Mouse (Mus musculus) hindbrain, embryonic 11.5 days (tissue): ENCODE results near the gene Resf1. TPM values are rescaled to one million over a fixed set of nuclear protein-coding genes. Genes with fewer than 3 reads are reported as not detected.
A peak's percentile ranks its signal among the peaks of the same experiment; 100 is the strongest.

Experiments used
- ATAC-seq: fragments of 200-750 bp; cut with Nextera tagmentation; 2 replicates; pipeline ENCODE4 v1.8.0; 2017; ENCODE audit warnings: mild to moderate bottlenecking, moderate TSS enrichment, moderate library complexity; ENCODE audit not compliant: low FRiP score
- DNase-seq: peaks from one replicate; pipeline ENCODE4 v3.0.0-alpha.2; 2015; ENCODE audit warnings: low spot score
- H3K27ac ChIP-seq: fragments of 300-500 bp; sonication (generic); 2 replicates; pipeline ENCODE4 v1.5.1; 2014; ENCODE audit warnings: mild to moderate bottlenecking, low read depth, low read length
- H3K27me3 ChIP-seq: fragments of 300-500 bp; sonication (generic); 2 replicates; pipeline ENCODE4 v1.6.1; 2014; ENCODE audit warnings: mild to moderate bottlenecking, low read length, moderate library complexity, mixed read lengths; ENCODE audit not compliant: control insufficient read depth, insufficient read depth
- H3K36me3 ChIP-seq: fragments of 300-500 bp; sonication (generic); 2 replicates; pipeline ENCODE4 v1.6.1; 2014; ENCODE audit warnings: mild to moderate bottlenecking, low read length, moderate library complexity, mixed read lengths; ENCODE audit not compliant: control insufficient read depth, insufficient read depth
- H3K4me1 ChIP-seq: fragments of 300-500 bp; sonication (generic); replicated peaks from 2 replicates; pipeline ENCODE4 v1.6.1; 2014; ENCODE audit warnings: low read length, mixed read lengths; ENCODE audit not compliant: control insufficient read depth, insufficient read depth
- H3K4me2 ChIP-seq: fragments of 300-500 bp; sonication (generic); replicated peaks from 2 replicates; pipeline ENCODE4 v1.6.1; 2014; ENCODE audit warnings: mild to moderate bottlenecking, low read depth, low read length
- H3K4me3 ChIP-seq: fragments of 300-500 bp; sonication (generic); 2 replicates; pipeline ENCODE4 v1.5.1; 2014; ENCODE audit warnings: low read depth, low read length
- H3K9ac ChIP-seq: fragments of 300-500 bp; sonication (generic); 2 replicates; pipeline ENCODE4 v1.6.1; 2014; ENCODE audit warnings: low read depth, low read length
- H3K9me3 ChIP-seq: fragments of 300-500 bp; sonication (generic); 2 replicates; pipeline ENCODE4 v1.6.1; 2016; ENCODE audit warnings: low read length; ENCODE audit not compliant: control insufficient read depth
- WGBS: fragments of 180-500 bp; shearing (Covaris S2); extraction: QIAGEN DNeasy Blood & Tissue Kit; methylation state at CpG from one replicate; pipeline ENCODE4 v1.1.7; 2014; 5-methylcytosine and 5-hydroxymethylcytosine counted together
- polyA plus RNA-seq: library from polyadenylated mRNA; unstranded; fragments of >200 nt; fragmentation: Nextera tagmentation; extraction: Ambion mirVana; gene quantifications from 2 replicates; pipeline ENCODE4 v1.2.1, GENCODE M21; 2014

Gene Resf1
- polyA plus RNA-seq, 1 experiment from 2014 or later = 47.3 TPM

- 80% methylated on average over 2 of the region's 2 CpGs for WGBS
- no peak overlapping the region for H3K4me2 ChIP-seq
- ATAC-seq = no peak
- no peak for DNase-seq
- H3K27me3 ChIP-seq = no peaks in the 10 kb centered on the region
- no peaks in the 10 kb centered on the region for H3K36me3 ChIP-seq
- H3K27ac ChIP-seq = no peak overlapping the region
- H3K9me3 ChIP-seq = no peaks in the 10 kb centered on the region
- H3K4me1 ChIP-seq = no peaks in the 10 kb centered on the region
- H3K9ac ChIP-seq = no peak overlapping the region
- H3K4me3 ChIP-seq = no peak overlapping the region
Measured at GRCm38 (mm10) chr6:149307801-149308200, 1.4 kb upstream of the Resf1 start.

DNA sequence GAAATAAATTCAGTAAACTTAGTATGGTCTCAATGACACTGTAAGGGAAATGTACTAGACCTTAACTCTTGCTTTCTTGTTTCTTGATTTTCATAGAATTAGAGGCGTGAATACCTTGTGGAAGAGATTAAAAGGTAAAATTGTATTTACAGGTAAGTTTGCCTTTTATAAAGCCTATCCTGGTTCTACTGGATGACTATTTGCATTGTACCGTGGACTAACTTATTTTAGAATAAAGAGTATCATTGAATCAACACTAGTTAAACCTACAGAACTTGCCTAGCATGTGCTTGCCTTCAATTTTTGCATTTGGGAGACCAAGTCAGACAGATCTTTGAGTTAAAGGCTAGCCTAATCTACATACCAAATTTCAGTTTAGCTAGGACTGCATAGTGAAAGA lies 1.0 kb downstream of the Resf1 start:
- H3K4me1 ChIP-seq = no peaks in the 10 kb centered on the region
- WGBS = 69% methylated on average over 2 of the region's 2 CpGs
- no peaks in the 10 kb centered on the region for H3K36me3 ChIP-seq
- H3K27me3 ChIP-seq = no peaks in the 10 kb centered on the region
- ATAC-seq = no peak
- no peak overlapping the region for H3K27ac ChIP-seq
- peak overlapping the region; percentile 41 for H3K4me2 ChIP-seq
- DNase-seq = peak; percentile 4
- H3K4me3 ChIP-seq = peak overlapping the region; percentile 78
- no peaks in the 10 kb centered on the region for H3K9me3 ChIP-seq
- H3K9ac ChIP-seq = peak overlapping the region; percentile 97; the same call in 1 of the 2 replicates

DNA sequence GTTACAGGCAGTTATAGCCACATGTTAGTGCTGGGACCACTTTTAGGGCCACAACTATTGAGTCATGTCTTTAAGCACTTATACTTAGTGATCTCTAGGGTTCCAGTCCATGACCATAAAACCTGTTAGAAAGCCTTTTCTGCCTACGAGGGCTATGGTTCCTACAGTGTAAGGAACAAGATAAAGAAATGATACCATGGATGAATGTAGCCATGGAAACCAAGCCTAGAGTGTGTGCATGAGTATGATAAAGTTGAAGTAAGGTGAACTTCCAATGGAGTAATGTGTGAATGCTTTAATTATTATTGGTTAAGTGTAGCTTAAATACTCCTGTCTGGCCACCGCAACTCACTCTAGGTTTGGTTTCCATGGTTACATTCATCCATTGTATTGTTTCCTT lies 1.8 kb downstream of the Resf1 start:
- H3K4me2 ChIP-seq = peak overlapping the region; percentile 41; the same call in 1 of the 2 replicates
- H3K9me3 ChIP-seq = no peaks in the 10 kb centered on the region
- H3K4me3 ChIP-seq = no peak overlapping the region; the same call in 1 of the 2 replicates
- no peak overlapping the region for H3K27ac ChIP-seq
- no peak overlapping the region for H3K9ac ChIP-seq
- ATAC-seq (no peak), DNase-seq (no peak)
- H3K36me3 ChIP-seq = no peaks in the 10 kb centered on the region
- no peaks in the 10 kb centered on the region for H3K4me1 ChIP-seq
- no peaks in the 10 kb centered on the region for H3K27me3 ChIP-seq
- WGBS = 93% methylated on average over 2 of the region's 2 CpGs

DNA sequence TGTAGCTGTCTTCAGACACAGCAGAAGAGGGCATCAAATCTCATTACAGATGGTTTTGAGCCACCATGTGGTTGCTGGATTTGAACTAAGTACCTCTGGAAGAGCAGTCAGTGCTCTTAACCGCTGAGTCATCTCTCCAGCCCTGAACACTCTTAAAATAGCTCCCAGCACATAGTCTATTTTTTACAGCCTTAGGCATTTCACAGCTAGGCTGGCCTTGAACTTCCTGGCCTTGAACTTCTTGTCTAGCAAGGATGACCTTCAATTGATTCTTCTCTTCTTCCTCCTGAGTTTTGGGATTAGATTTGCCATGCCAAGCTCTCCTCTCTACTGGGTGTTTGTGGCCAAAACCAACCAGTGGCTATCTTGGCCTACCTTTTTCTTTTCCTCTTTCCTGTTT lies 2.6 kb downstream of the Resf1 start:
- Histone ChIP-seq H3K4me2 (no peak overlapping the region), H3K4me3 (no peak overlapping the region), H3K9ac (no peak overlapping the region), H3K27me3 (no peaks in the 10 kb centered on the region), H3K4me1 (no peaks in the 10 kb centered on the region), H3K36me3 (no peaks in the 10 kb centered on the region), H3K27ac (no peak overlapping the region), H3K9me3 (no peaks in the 10 kb centered on the region)
- ATAC-seq (no peak), DNase-seq (no peak)
- 94% methylated on average over 1 of the region's 1 CpGs for WGBS

GRCm38 (mm10) chr6:149312221-149312620 lies 3.0 kb downstream of the Resf1 start:
- Histone ChIP-seq H3K27me3 (no peaks in the 10 kb centered on the region), H3K27ac (no peak overlapping the region), H3K4me1 (no peaks in the 10 kb centered on the region), H3K9ac (no peak overlapping the region), H3K4me2 (no peak overlapping the region), H3K9me3 (no peaks in the 10 kb centered on the region), H3K36me3 (no peaks in the 10 kb centered on the region), H3K4me3 (no peak overlapping the region)
- WGBS = 59% methylated on average over 1 of the region's 1 CpGs
- no peak for ATAC-seq
- DNase-seq = no peak

- H3K9ac ChIP-seq = no peak overlapping the region
- H3K4me2 ChIP-seq = no peak overlapping the region
- ATAC-seq (no peak), DNase-seq (no peak)
- no peak overlapping the region for H3K4me3 ChIP-seq
- no peaks in the 10 kb centered on the region for H3K4me1 ChIP-seq
- 94% methylated on average over 2 of the region's 2 CpGs for WGBS
- 0 out of 2 replicates have a peak, but pooled peaks cover 3% of the 10 kb centered on the region for H3K36me3 ChIP-seq
- no peaks in the 10 kb centered on the region for H3K27me3 ChIP-seq
- no peak overlapping the region for H3K27ac ChIP-seq
- no peaks in the 10 kb centered on the region for H3K9me3 ChIP-seq
Measured at GRCm38 (mm10) chr6:149314918-149315317, 5.7 kb downstream of the Resf1 start.

GRCm38 (mm10) chr6:149323523-149324241 lies 14.5 kb downstream of the Resf1 start:
- Histone ChIP-seq H3K4me1 (no peaks in the 10 kb centered on the region), H3K36me3 (peaks cover 11% of the 10 kb centered on the region), H3K4me2 (no peak overlapping the region), H3K9ac (no peak overlapping the region), H3K27ac (no peak overlapping the region), H3K27me3 (no peaks in the 10 kb centered on the region), H3K4me3 (no peak overlapping the region), H3K9me3 (no peaks in the 10 kb centered on the region)
- WGBS = 94% methylated on average over 4 of the region's 4 CpGs
- DNase-seq (no peak), ATAC-seq (no peak)

DNA sequence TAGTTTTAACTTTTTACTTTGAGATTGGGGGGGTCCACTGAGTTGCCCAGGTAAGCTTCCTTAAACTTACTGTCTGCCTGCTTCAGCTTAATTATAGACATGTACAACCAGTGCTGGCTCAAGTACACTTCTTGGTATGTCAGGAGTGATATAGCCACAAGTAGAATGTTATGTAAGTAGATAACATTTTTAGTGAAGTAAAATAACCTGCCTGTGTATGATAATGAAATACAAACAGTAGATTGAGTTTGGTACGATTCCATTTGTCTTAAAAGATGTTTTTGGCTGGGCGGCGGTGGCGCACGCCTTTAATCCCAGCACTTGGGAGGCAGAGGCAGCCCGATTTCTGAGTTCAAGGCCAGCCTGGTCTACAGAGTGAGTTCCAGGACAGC lies 15.0 kb downstream of the Resf1 start:
- Histone ChIP-seq H3K27ac (no peak overlapping the region), H3K36me3 (peaks cover 11% of the 10 kb centered on the region), H3K4me1 (no peaks in the 10 kb centered on the region), H3K9ac (no peak overlapping the region), H3K27me3 (no peaks in the 10 kb centered on the region), H3K4me2 (no peak overlapping the region), H3K4me3 (no peak overlapping the region), H3K9me3 (no peaks in the 10 kb centered on the region)
- DNase-seq (no peak), ATAC-seq (no peak)
- 97% methylated on average over 6 of the region's 6 CpGs for WGBS

DNA sequence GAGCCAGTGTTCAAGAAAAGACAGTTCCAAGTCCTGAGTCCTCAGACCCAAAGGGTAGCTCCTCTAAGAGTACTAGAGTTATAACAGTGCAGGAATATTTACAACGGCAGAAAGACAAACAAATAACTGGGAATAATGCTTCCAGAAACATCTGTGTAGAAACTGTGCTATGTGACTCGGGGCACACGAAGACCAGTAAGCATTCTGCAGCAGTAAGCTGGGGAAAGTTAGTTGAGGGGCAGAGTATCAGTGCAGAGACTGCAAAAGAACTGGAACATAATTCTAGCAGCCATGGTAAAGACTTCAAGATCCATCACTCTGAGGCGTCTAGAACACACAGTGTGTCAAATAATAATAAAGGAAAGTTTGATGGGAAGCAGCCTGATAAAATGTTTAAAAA lies 19.9 kb downstream of the Resf1 start:
- DNase-seq = no peak
- H3K9me3 ChIP-seq = no peaks in the 10 kb centered on the region
- H3K27me3 ChIP-seq = no peaks in the 10 kb centered on the region
- no peak overlapping the region for H3K4me2 ChIP-seq
- no peak overlapping the region for H3K27ac ChIP-seq
- H3K4me1 ChIP-seq = no peaks in the 10 kb centered on the region
- WGBS = 92% methylated on average over 4 of the region's 4 CpGs
- no peak overlapping the region for H3K9ac ChIP-seq
- H3K4me3 ChIP-seq = no peak overlapping the region
- ATAC-seq = no peak
- peaks cover 13% of the 10 kb centered on the region for H3K36me3 ChIP-seq
